Mouse (Mus musculus) MEL (cell line): Measurements from ENCODE around the gene Cacna1c. TPM values are rescaled to one million over a fixed set of nuclear protein-coding genes. Genes with fewer than 3 reads are reported as not detected.

Experiments
- DNase-seq: peaks from one replicate; pipeline ENCODE4 v3.0.0; 2011; ENCODE audit warnings: low read depth, low spot score
- H3K27ac ChIP-seq: 2 replicates; pipeline ENCODE4 v1.5.1; 2012; ENCODE audit warnings: low read depth, mild to moderate bottlenecking, control low read depth, low read length, moderate library complexity; ENCODE audit not compliant: control insufficient read depth
- H3K27me3 ChIP-seq, 2 experiments: fragments of 150-350 bp in 1 of 2; sonication (generic) in 1 of 2; 2 replicates each; pipeline ENCODE4 v1.6.1; 2012; ENCODE audit warnings: low read length in 2 of 2, mild to moderate bottlenecking in 2 of 2, improper control_type of control experiment in 1 of 2, moderate library complexity in 1 of 2; ENCODE audit not compliant: insufficient read depth in 2 of 2, control insufficient read depth in 1 of 2
- H3K36me3 ChIP-seq, 2 experiments: 2 replicates each; pipeline ENCODE4 v1.6.1; 2012 to 2014; ENCODE audit warnings: low read length in 2 of 2, improper control_type of control experiment in 1 of 2, inconsistent platforms in 1 of 2, mild to moderate bottlenecking in 1 of 2; ENCODE audit not compliant: insufficient read depth in 2 of 2, control insufficient read depth in 1 of 2
- H3K4me1 ChIP-seq, 2 experiments: fragments of 150-350 bp in 1 of 2; sonication (generic) in 1 of 2; 2 replicates each; pipeline ENCODE4 v1.6.1; 2012; ENCODE audit warnings: low read length in 2 of 2, improper control_type of control experiment in 1 of 2, mild to moderate bottlenecking in 1 of 2; ENCODE audit not compliant: insufficient read depth in 2 of 2, control insufficient read depth in 1 of 2
- H3K4me3 ChIP-seq, 2 experiments: fragments of 150-350 bp in 1 of 2; sonication (generic) in 1 of 2; 2 replicates each; pipeline ENCODE4 v1.5.1; 2012; ENCODE audit warnings: low read depth in 2 of 2, low read length in 2 of 2, mild to moderate bottlenecking in 2 of 2, moderate library complexity in 2 of 2, control low read depth in 1 of 2, improper control_type of control experiment in 1 of 2; ENCODE audit not compliant: control insufficient read depth in 1 of 2, insufficient read depth in 1 of 2
- H3K79me2 ChIP-seq: 2 replicates; pipeline ENCODE4 v1.6.1; 2012; ENCODE audit warnings: mild to moderate bottlenecking, low read length, moderate library complexity; ENCODE audit not compliant: control insufficient read depth, poor library complexity, insufficient read depth
- H3K9ac ChIP-seq: 2 replicates; pipeline ENCODE4 v1.6.1; 2012; ENCODE audit warnings: low read depth, mild to moderate bottlenecking, control low read depth, low read length, moderate library complexity; ENCODE audit not compliant: control insufficient read depth, poor library complexity, severe bottlenecking
- H3K9me3 ChIP-seq: fragments of 150-350 bp; sonication (generic); replicated peaks from 2 replicates; pipeline ENCODE4 v1.6.1; 2012; ENCODE audit warnings: mild to moderate bottlenecking, low read length, improper control_type of control experiment, moderate library complexity; ENCODE audit not compliant: insufficient read depth
- BHLHE40 ChIP-seq: IDR thresholded peaks from 2 replicates; pipeline ENCODE4 v1.6.1; 2012; ENCODE audit warnings: low read depth, mild to moderate bottlenecking, inconsistent platforms, low read length, improper control_type of control experiment, borderline replicate concordance
- CHD1 ChIP-seq: IDR thresholded peaks from 2 replicates; pipeline ENCODE4 v1.6.1; 2012; ENCODE audit warnings: low read depth, mild to moderate bottlenecking, inconsistent platforms, low read length, improper control_type of control experiment
- CHD2 ChIP-seq: IDR thresholded peaks from 2 replicates; pipeline ENCODE4 v1.6.1; 2011; ENCODE audit warnings: low read length, improper control_type of control experiment
- CTCF ChIP-seq, 3 experiments: IDR thresholded peaks in 2 of 3; conservative IDR thresholded peaks in 1 of 3; 2 replicates each; pipeline ENCODE4 v1.5.1; 2011 to 2012; ENCODE audit warnings: low read length in 3 of 3, low read depth in 2 of 3, mild to moderate bottlenecking in 2 of 3, improper control_type of control experiment in 1 of 3, inconsistent platforms in 1 of 3, mixed read lengths in 1 of 3, moderate library complexity in 1 of 3; ENCODE audit not compliant: control insufficient read depth in 1 of 3, insufficient read depth in 1 of 3, poor library complexity in 1 of 3, severe bottlenecking in 1 of 3
- ELF1 ChIP-seq: IDR thresholded peaks from 2 replicates; pipeline ENCODE4 v1.6.1; 2014; ENCODE audit warnings: low read depth, mild to moderate bottlenecking, inconsistent platforms, low read length, improper control_type of control experiment, moderate library complexity
- EP300 ChIP-seq, 2 experiments: IDR thresholded peaks; 2 replicates each; pipeline ENCODE4 v1.6.1; 2011; ENCODE audit warnings: improper control_type of control experiment in 2 of 2, low read length in 2 of 2, low read depth in 1 of 2, mild to moderate bottlenecking in 1 of 2
- ETS1 ChIP-seq: IDR thresholded peaks from 2 replicates; pipeline ENCODE4 v1.6.1; 2012; ENCODE audit warnings: low read depth, mild to moderate bottlenecking, inconsistent platforms, low read length, improper control_type of control experiment, moderate library complexity
- GATA1 ChIP-seq: IDR thresholded peaks from 2 replicates; pipeline ENCODE4 v1.6.1; 2011; ENCODE audit warnings: low read depth, low read length, improper control_type of control experiment
- JUND ChIP-seq: IDR thresholded peaks from 2 replicates; pipeline ENCODE4 v1.6.1; 2011; ENCODE audit warnings: low read depth, mild to moderate bottlenecking, improper control_type of control experiment, low read length
- MAX ChIP-seq: IDR thresholded peaks from 2 replicates; pipeline ENCODE4 v1.6.1; 2011; ENCODE audit warnings: low read length, improper control_type of control experiment
- MAZ ChIP-seq: IDR thresholded peaks from 2 replicates; pipeline ENCODE4 v1.6.1; 2012; ENCODE audit warnings: low read depth, mild to moderate bottlenecking, inconsistent platforms, low read length, improper control_type of control experiment
- MYB ChIP-seq: IDR thresholded peaks from 2 replicates; pipeline ENCODE4 v1.6.1; 2011; ENCODE audit warnings: mild to moderate bottlenecking, low read depth, low read length, improper control_type of control experiment
- MYC ChIP-seq: IDR thresholded peaks from 2 replicates; pipeline ENCODE4 v1.6.1; 2011; ENCODE audit warnings: low read depth, mild to moderate bottlenecking, low read length, improper control_type of control experiment, moderate library complexity
- NELFE ChIP-seq: IDR thresholded peaks from 2 replicates; pipeline ENCODE4 v1.6.1; 2011; ENCODE audit warnings: low read depth, low read length, improper control_type of control experiment
- POLR2A ChIP-seq, 2 experiments: IDR thresholded peaks; 2 replicates each; pipeline ENCODE4 v1.6.1; 2011 to 2012; ENCODE audit warnings: low read length in 2 of 2, mild to moderate bottlenecking in 2 of 2, control low read depth in 1 of 2, improper control_type of control experiment in 1 of 2, low read depth in 1 of 2, moderate library complexity in 1 of 2; ENCODE audit not compliant: control insufficient read depth in 1 of 2, insufficient read depth in 1 of 2, poor library complexity in 1 of 2
- POLR2AphosphoS2 ChIP-seq: IDR thresholded peaks from 2 replicates; pipeline ENCODE4 v1.6.1; 2011; ENCODE audit warnings: low read length, improper control_type of control experiment
- POLR2AphosphoS5 ChIP-seq: IDR thresholded peaks from 2 replicates; pipeline ENCODE4 v1.6.1; 2012; ENCODE audit warnings: low read depth, borderline replicate concordance, mild to moderate bottlenecking, inconsistent platforms, low read length, moderate library complexity, mixed read lengths
- SIN3A ChIP-seq: IDR thresholded peaks from 2 replicates; pipeline ENCODE4 v1.6.1; 2012; ENCODE audit warnings: low read length, improper control_type of control experiment, inconsistent platforms
- SMC3 ChIP-seq: IDR thresholded peaks from 2 replicates; pipeline ENCODE4 v1.6.1; 2011; ENCODE audit warnings: low read depth, low read length, improper control_type of control experiment
- TAL1 ChIP-seq: IDR thresholded peaks from 2 replicates; pipeline ENCODE4 v1.6.1; 2012; ENCODE audit warnings: mild to moderate bottlenecking, inconsistent platforms, low read length, moderate library complexity, mixed read lengths
- TBP ChIP-seq: IDR thresholded peaks from 2 replicates; pipeline ENCODE4 v1.8.0; 2011; ENCODE audit warnings: low read depth, low read length, improper control_type of control experiment
- USF2 ChIP-seq, 2 experiments: IDR thresholded peaks; 2 replicates each; pipeline ENCODE4 v1.6.1; 2011 to 2012; ENCODE audit warnings: improper control_type of control experiment in 2 of 2, low read length in 2 of 2, borderline replicate concordance in 1 of 2, inconsistent platforms in 1 of 2, low read depth in 1 of 2, mild to moderate bottlenecking in 1 of 2; ENCODE audit not compliant: insufficient read depth in 1 of 2
- ZC3H11A ChIP-seq: IDR thresholded peaks from 2 replicates; pipeline ENCODE4 v1.6.1; 2012; ENCODE audit warnings: low read depth, mild to moderate bottlenecking, inconsistent platforms, low read length, improper control_type of control experiment
- ZKSCAN1 ChIP-seq: IDR thresholded peaks from 2 replicates; pipeline ENCODE4 v1.6.1; 2012; ENCODE audit warnings: low read depth, mild to moderate bottlenecking, inconsistent platforms, low read length, improper control_type of control experiment, moderate library complexity
- ZMIZ1 ChIP-seq: IDR thresholded peaks from 2 replicates; pipeline ENCODE4 v1.6.1; 2012; ENCODE audit warnings: low read depth, mild to moderate bottlenecking, inconsistent platforms, low read length, improper control_type of control experiment, moderate library complexity
- ZNF384 ChIP-seq: IDR thresholded peaks from 2 replicates; pipeline ENCODE4 v1.6.1; 2012; ENCODE audit warnings: low read depth, mild to moderate bottlenecking, inconsistent platforms, low read length, improper control_type of control experiment
- polyA plus RNA-seq, 2 experiments: library from polyadenylated mRNA; stranded (reverse) in 1 of 2; unstranded in 1 of 2; fragments of >175 nt in 1 of 2; fragments of >200 nt in 1 of 2; gene quantifications; 2 replicates each; pipeline versions ENCODE4 v1.2.1 to v1.2.4; 2012; ENCODE audit warnings: low replicate concordance in 2 of 2, low read depth in 1 of 2; ENCODE audit not compliant: insufficient read length in 2 of 2, insufficient read depth in 1 of 2, missing spikeins in 1 of 2
- total RNA-seq: library from RNA; depleted of rRNA; stranded (reverse); fragments of 300-350 nt; gene quantifications from 2 replicates; pipeline ENCODE4 v1.2.3, GENCODE M21; 2012

Cacna1c gene
- total and polyA plus RNA-seq, 3 experiments, result 3.4 to 4.4 TPM; not detected in 1

GRCm38 (mm10) chr6:118653331-118653730 is 542.9 kb downstream of the Cacna1c start:
- Histone ChIP-seq H3K36me3 (no peaks in the 10 kb centered on the region), H3K79me2 (no peaks in the 10 kb centered on the region), H3K27me3 (no peaks in the 10 kb centered on the region), H3K4me3 (no peak overlapping the region), H3K27ac (no peak overlapping the region), H3K9me3 (no peaks in the 10 kb centered on the region), H3K9ac (no peak overlapping the region), H3K4me1 (no peaks in the 10 kb centered on the region; a peak in 2 of 4 replicates)
- TF ChIP-seq CHD1, result no peak
- no peak for TF ChIP-seq NELFE
- TF ChIP-seq ZNF384, result no peak
- TF ChIP-seq CTCF (IDR thresholded peaks at IDR 0.05 in 2 of 3, conservative IDR thresholded peaks at IDR 0.05 in 1 of 3; ENCODE audit: control insufficient read depth in 1 of 3, insufficient read depth in 1 of 3, low read depth in 2 of 3, low read length in 3 of 3, poor library complexity in 1 of 3, severe bottlenecking in 1 of 3), result no peak
- no peak for TF ChIP-seq SMC3
- TF ChIP-seq BHLHE40, result no peak
- no peak for TF ChIP-seq MAX
- no peak for TF ChIP-seq GATA1
- no peak for TF ChIP-seq ZKSCAN1
- TF ChIP-seq USF2 (IDR thresholded peaks at IDR 0.05; ENCODE audit: borderline replicate concordance in 1 of 2, insufficient read depth in 1 of 2, low read depth in 1 of 2, low read length in 2 of 2), result no peak
- no peak for TF ChIP-seq EP300 (IDR thresholded peaks at IDR 0.05; ENCODE audit: low read depth in 1 of 2, low read length in 2 of 2)
- TF ChIP-seq TBP, result no peak
- TF ChIP-seq POLR2A (IDR thresholded peaks at IDR 0.05; ENCODE audit: control insufficient read depth in 1 of 2, insufficient read depth in 1 of 2, low read depth in 1 of 2, low read length in 2 of 2, poor library complexity in 1 of 2), result no peak
- TF ChIP-seq POLR2AphosphoS5, result no peak
- no peak for TF ChIP-seq ZMIZ1
- DNase-seq, result no peak

- TF ChIP-seq MYC, result no peak
- no peak for TF ChIP-seq ZNF384
- no peak for TF ChIP-seq ZMIZ1
- no peak for TF ChIP-seq POLR2AphosphoS5
- no peak for TF ChIP-seq ETS1
- no peak for TF ChIP-seq ELF1
- TF ChIP-seq TAL1, result no peak
- no peak for TF ChIP-seq MAZ
- no peak for TF ChIP-seq ZC3H11A
- TF ChIP-seq SIN3A, result no peak
- no peak for TF ChIP-seq POLR2AphosphoS2
- no peak for TF ChIP-seq JUND
- no peak for TF ChIP-seq NELFE
- no peak for TF ChIP-seq MYB
- TF ChIP-seq POLR2A (IDR thresholded peaks at IDR 0.05; ENCODE audit: control insufficient read depth in 1 of 2, insufficient read depth in 1 of 2, low read depth in 1 of 2, low read length in 2 of 2, poor library complexity in 1 of 2), result no peak
- no peak for TF ChIP-seq ZKSCAN1
- no peak for TF ChIP-seq CHD2
These were observed 547.0 kb downstream of the Cacna1c start for GRCm38 (mm10) chr6:118649121-118649783.

More at GRCm38 (mm10) chr6:118649121-118649783, 547.0 kb downstream of the Cacna1c start:
- no peak overlapping the region for H3K4me3 ChIP-seq
- H3K4me1 ChIP-seq, result no peaks in the 10 kb centered on the region; a peak in 2 of 4 replicates
- H3K9me3 ChIP-seq, result no peaks in the 10 kb centered on the region
- H3K9ac ChIP-seq, result no peak overlapping the region
- H3K27ac ChIP-seq, result no peak overlapping the region
- DNase-seq, result no peak
- H3K36me3 ChIP-seq, result no peaks in the 10 kb centered on the region
- H3K79me2 ChIP-seq, result no peaks in the 10 kb centered on the region
- H3K27me3 ChIP-seq, result no peaks in the 10 kb centered on the region
